Mouse (Mus musculus): ENCODE measurements around the gene Tab1.

DNA sequence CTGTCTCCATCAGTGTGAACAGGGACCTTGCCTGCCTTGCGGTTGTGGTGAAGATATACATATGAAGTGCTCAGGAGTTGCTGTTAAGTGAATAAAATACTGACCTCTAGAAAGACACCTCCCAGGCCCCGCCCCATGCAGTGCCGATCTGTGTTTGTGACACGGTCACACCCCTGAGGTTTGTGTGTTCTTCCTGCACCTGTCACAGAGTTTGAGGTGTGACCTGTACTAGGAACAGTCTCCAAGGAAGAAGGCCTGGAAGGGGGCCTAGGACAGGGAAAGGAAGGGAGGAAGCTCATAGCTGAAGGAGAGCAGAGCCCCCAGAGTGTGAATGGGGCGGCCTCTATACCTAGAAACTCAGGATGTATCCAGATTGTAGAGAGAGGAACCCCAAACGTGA lies 30.4 kb upstream of the Tab1 start:
- TF ChIP-seq POLR2A (IDR thresholded peaks at IDR 0.05; ENCODE audit: insufficient read length, low read depth) (no peak), E2F4 (IDR thresholded peaks at IDR 0.05; ENCODE audit: insufficient read depth) (no peak), MYOG (IDR thresholded peaks at IDR 0.05; ENCODE audit: control insufficient read depth in 1 of 3, insufficient read depth in 1 of 3, insufficient read length in 2 of 3, low read depth in 2 of 3) (no peak), SRF (IDR thresholded peaks at IDR 0.05; ENCODE audit: control insufficient read depth, insufficient read length, low read depth) (no peak), USF1 (IDR thresholded peaks at IDR 0.05; ENCODE audit: low read depth) (no peak), MAX (IDR thresholded peaks at IDR 0.05; ENCODE audit: low read depth) (no peak), MYOD1 (IDR thresholded peaks at IDR 0.05; ENCODE audit: control insufficient read depth in 1 of 3, insufficient read length in 2 of 3, low read depth in 2 of 3) (peak in 1 of 3 experiments; percentile 41), TCF3 (IDR thresholded peaks at IDR 0.05; ENCODE audit: insufficient read length, low read depth) (no peak), POLR2AphosphoS2 (IDR thresholded peaks at IDR 0.05; ENCODE audit: insufficient read length, low read depth) (no peak)
